Mouse (Mus musculus): ENCODE data around the gene Pdk2.

Gene Pdk2

GRCm38 (mm10) chr11:95070140-95071107 is 29.3 kb upstream of the Pdk2 start:
- no peak for DNase-seq (ENCODE audit: low read depth in 1 of 2, low spot score in 2 of 2)

- DNase-seq (ENCODE audit: low read depth in 1 of 2, low spot score in 2 of 2): no peak
Observed at GRCm38 (mm10) chr11:95069226-95069957, 28.2 kb upstream of the Pdk2 start.

GRCm38 (mm10) chr11:95056768-95057501 is 15.8 kb upstream of the Pdk2 start:
- DNase-seq (ENCODE audit: low read depth in 1 of 2, low spot score in 2 of 2): no peak

- DNase-seq (ENCODE audit: low read depth in 1 of 2, low spot score in 2 of 2): no peak
Observed at GRCm38 (mm10) chr11:95053062-95053461, 11.9 kb upstream of the Pdk2 start.

- peak in 1 of 2 experiments; percentile 34 for DNase-seq (ENCODE audit: low read depth in 1 of 2, low spot score in 2 of 2)
Observed at GRCm38 (mm10) chr11:95046980-95047680, 6.0 kb upstream of the Pdk2 start.

GRCm38 (mm10) chr11:95044185-95044870 is 3.2 kb upstream of the Pdk2 start:
- DNase-seq (ENCODE audit: low read depth in 1 of 2, low spot score in 2 of 2): no peak

GRCm38 (mm10) chr11:95043608-95044007 is 2.5 kb upstream of the Pdk2 start:
- no peak for DNase-seq (ENCODE audit: low read depth in 1 of 2, low spot score in 2 of 2)

GRCm38 (mm10) chr11:95043060-95043459 is 1.9 kb upstream of the Pdk2 start:
- no peak for DNase-seq (ENCODE audit: low read depth in 1 of 2, low spot score in 2 of 2)

- peak in 1 of 2 experiments; percentile 58 for DNase-seq (ENCODE audit: low read depth in 1 of 2, low spot score in 2 of 2)
Observed at GRCm38 (mm10) chr11:95042096-95042495, 942 bp upstream of the Pdk2 start.

- DNase-seq (ENCODE audit: low read depth in 1 of 2, low spot score in 2 of 2): no peak
Observed at GRCm38 (mm10) chr11:95040491-95041138, 539 bp downstream of the Pdk2 start.

GRCm38 (mm10) chr11:95039766-95040165 is 1.4 kb downstream of the Pdk2 start:
- no peak for DNase-seq (ENCODE audit: low read depth in 1 of 2, low spot score in 2 of 2)

- DNase-seq (ENCODE audit: low read depth in 1 of 2, low spot score in 2 of 2): no peak
Observed at GRCm38 (mm10) chr11:95038818-95039655, 2.1 kb downstream of the Pdk2 start.

GRCm38 (mm10) chr11:95038156-95038817 is 2.9 kb downstream of the Pdk2 start:
- no peak for DNase-seq (ENCODE audit: low read depth in 1 of 2, low spot score in 2 of 2)

GRCm38 (mm10) chr11:95037306-95037705 is 3.8 kb downstream of the Pdk2 start:
- no peak for DNase-seq (ENCODE audit: low read depth in 1 of 2, low spot score in 2 of 2)

- DNase-seq (ENCODE audit: low read depth in 1 of 2, low spot score in 2 of 2): no peak
Observed at GRCm38 (mm10) chr11:95036521-95036920, 4.6 kb downstream of the Pdk2 start.

- no peak for DNase-seq (ENCODE audit: low read depth in 1 of 2, low spot score in 2 of 2)
Observed at GRCm38 (mm10) chr11:95034902-95035301, 6.3 kb downstream of the Pdk2 start.

- DNase-seq (ENCODE audit: low read depth in 1 of 2, low spot score in 2 of 2): no peak
Observed at GRCm38 (mm10) chr11:95033617-95034016, 7.5 kb downstream of the Pdk2 start.

GRCm38 (mm10) chr11:95032945-95033344 is 8.2 kb downstream of the Pdk2 start:
- no peak for DNase-seq (ENCODE audit: low read depth in 1 of 2, low spot score in 2 of 2)

Data from monocyte, adult 2 months (primary cell).